Mouse (Mus musculus): ENCODE measurements at regions not wholly inside any gene's neighbourhood (a gene's known extent, or its start where the extent isn't known, plus 50 kb on each side); places are given as distances from the start of the nearest gene placed in this dataset.

- Histone ChIP-seq H3K27ac (no peak overlapping the region), H3K4me2 (no peak overlapping the region), H3K9ac (no peak overlapping the region), H3K36me3 (ENCODE audit: poor library complexity, severe bottlenecking) (no peaks in the 10 kb centered on the region), H3K4me3 (no peak overlapping the region), H3K9me3 (replicated peaks) (no peaks in the 10 kb centered on the region), H3K27me3 (peaks cover 6% of the 10 kb centered on the region; the same call in 1 of the 2 replicates), H3K4me1 (no peaks in the 10 kb centered on the region)
- no peak for ATAC-seq
- 83% methylated on average over 5 of the region's 5 CpGs for WGBS
These were observed 76.9 kb downstream of the Rlim start for GRCm38 (mm10) chrX:103904038-103904696.

GRCm38 (mm10) chrX:103879329-103879935 is 57.6 kb upstream of the Slc16a2 start:
- peaks cover 42% of the 10 kb centered on the region for H3K27me3 ChIP-seq
- 0 out of 2 replicates have a peak, but pooled peaks have one; percentile 24 for ATAC-seq
- peak overlapping the region; percentile 49 for H3K4me2 ChIP-seq
- WGBS: 33% methylated on average over 16 of the region's 24 CpGs
- no peak overlapping the region for H3K9ac ChIP-seq
- H3K4me1 ChIP-seq: no peaks in the 10 kb centered on the region
- H3K36me3 ChIP-seq (ENCODE audit: poor library complexity, severe bottlenecking): no peaks in the 10 kb centered on the region
- H3K4me3 ChIP-seq: peak overlapping the region; percentile 15; the same call in 1 of the 2 replicates
- no peaks in the 10 kb centered on the region for H3K9me3 ChIP-seq (replicated peaks)
- H3K27ac ChIP-seq: no peak overlapping the region
